Mouse (Mus musculus) ES-Bruce4 (cell line): Measurements from ENCODE around the gene Cntnap2.

Experiments
- CTCF ChIP-seq: IDR thresholded peaks from one replicate; pipeline ENCODE4 v1.8.1; 2011; ENCODE audit warnings: low read depth, low read length
- EP300 ChIP-seq: IDR thresholded peaks from 2 replicates; pipeline ENCODE4 v1.6.1; 2011; ENCODE audit warnings: low read depth, low read length; ENCODE audit not compliant: insufficient read depth
- POLR2A ChIP-seq: IDR thresholded peaks from one replicate; pipeline ENCODE4 v1.8.1; 2011; ENCODE audit warnings: low read length; ENCODE audit not compliant: insufficient read depth

DNA sequence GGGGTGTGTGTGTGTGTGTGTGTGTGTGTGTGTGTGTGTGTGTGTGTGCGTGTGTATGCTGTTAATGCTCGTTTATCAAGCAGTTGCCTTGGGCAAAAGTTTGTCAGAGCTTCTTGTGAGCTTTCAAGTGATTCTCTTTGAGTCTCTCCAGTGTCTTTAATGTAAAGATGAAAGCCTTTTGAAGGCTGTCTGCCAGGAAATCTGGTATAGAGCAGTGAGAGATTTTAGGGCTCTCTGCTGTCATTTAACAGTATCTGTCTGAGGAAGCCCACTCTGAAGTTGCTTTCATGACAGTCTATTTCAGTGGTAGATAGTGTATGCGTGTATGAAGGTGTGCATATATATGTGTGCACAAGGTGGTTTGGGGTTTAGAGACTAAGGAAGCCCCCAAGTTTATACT, 1425.2 kb downstream of the Cntnap2 start:
- TF ChIP-seq CTCF (no peak), POLR2A (no peak), EP300 (no peak)
